Mouse (Mus musculus): Measurements from ENCODE around the gene Hunk.

The Hunk gene

DNA sequence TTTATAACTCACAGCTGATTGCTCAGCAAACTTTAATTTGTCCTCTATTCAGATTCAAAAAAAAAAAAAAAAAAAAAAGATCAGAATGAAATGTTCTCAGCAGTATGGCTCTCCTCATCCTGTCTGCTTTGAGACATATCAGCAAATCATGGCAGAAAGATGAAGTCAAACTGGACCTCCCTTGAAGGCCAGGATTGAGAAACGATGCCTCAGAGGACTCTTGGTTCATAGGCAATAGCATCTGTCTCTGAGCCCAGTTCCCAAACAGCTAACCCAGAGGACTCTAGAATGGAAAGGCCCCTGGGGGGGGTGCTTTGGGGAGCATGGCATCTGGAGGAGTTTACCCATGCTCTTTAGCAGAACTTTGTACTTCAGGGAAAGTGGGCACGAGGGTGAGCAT lies 119.9 kb downstream of the Hunk start:
- no peak for DNase-seq (ENCODE audit: low spot score)

DNA sequence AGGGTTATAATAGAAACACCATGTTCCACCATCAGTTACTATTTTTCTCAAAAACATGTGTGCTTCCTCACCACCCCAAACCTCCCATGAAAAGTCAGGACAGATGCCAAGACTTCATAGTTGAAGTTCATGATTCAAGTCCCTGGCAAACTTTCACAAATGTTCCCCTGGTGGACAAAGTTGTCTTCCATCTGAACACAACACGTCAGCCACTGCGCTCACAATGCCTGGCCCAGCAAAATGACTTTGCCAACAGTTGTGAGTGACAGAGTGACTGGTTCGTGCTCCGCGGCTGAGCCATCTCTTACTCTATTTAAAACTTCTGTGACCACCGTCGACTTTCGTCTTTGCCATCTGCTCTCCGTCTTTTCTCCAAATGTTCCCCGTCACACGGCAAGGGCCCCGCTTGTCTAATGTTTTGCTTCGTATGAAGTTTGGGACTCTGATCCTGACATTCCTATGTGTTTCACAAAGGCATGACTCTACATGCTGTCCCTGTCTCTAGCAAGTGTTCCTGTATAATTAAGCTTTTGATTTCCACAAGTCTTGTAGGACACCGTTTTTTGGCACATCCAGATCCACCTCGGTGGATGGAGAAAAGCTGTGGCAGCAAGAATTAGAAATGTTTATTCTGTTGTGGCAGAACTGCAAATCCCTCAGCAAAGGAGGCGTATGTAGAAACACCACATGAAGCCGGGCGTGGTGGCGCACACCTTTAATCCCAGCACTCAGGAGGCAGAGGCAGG lies 125.9 kb downstream of the Hunk start:
- no peak for DNase-seq (ENCODE audit: low spot score)

DNA sequence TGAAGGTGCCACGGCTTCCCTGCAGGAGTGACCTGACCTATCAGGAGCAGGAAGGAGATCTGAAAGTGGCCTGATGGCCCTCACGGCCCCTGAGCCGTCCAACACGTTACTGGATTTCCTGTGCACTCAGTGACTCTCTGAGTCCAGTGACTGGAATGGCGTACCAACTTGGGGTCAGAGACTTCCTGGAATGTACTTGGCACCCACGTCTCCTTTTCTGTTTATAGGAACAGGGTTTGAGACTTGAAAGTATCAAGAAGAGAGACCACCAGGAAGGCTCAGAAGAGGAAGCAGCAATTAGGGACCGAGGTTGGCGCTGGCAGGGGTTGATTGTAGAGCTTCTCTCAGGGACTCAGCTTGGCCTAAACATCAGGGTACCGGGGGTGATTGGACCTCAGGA lies 131.2 kb downstream of the Hunk start:
- no peak for DNase-seq (ENCODE audit: low spot score)

DNA sequence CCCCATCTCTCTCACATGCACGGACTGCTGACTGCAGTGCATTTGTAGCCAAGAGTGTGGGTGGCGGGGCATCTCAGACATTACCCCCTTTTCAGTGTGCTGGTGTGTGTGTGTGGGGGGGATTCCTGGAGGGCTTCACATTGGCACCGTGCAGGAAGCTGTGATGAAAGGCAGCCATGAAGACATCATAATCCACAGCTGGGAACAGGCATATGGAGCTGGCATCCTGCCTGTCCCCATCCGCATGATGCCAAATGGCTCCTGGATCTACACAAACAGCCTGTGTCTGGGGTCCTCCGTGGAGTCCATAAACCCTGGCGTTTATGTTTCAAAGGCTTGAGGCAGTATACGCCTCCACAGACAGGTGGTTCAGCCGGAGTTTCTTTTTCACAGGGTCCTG lies 132.4 kb downstream of the Hunk start:
- no peak for DNase-seq (ENCODE audit: low spot score)

DNA sequence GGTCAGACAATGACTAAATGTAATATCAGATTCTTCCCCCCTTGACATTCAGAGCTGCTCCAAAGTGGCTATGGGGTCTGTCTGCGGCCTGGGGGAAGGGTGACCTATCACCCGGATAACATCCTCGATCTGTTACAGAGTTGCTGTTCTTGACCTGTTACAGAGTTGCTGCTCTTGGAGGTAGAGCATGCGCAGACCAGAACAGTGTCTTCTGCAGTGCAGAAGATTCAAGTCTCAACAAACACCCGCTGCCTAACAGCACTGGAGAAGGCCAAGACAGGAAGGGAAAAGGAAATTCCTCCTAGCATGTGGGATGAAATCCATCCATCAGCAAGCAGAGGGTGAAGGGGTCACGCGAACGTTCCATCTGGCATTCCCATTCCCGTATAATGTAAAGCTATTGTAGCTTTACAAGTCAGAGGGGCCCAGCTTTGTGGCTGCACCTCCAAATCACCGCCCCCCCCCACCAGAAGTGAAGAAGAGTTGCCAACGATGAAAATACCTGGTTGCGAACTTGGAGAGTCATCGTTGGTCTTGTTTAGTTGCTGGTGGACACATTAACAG lies 133.0 kb downstream of the Hunk start:
- DNase-seq (ENCODE audit: low spot score), result peak; percentile 70

DNA sequence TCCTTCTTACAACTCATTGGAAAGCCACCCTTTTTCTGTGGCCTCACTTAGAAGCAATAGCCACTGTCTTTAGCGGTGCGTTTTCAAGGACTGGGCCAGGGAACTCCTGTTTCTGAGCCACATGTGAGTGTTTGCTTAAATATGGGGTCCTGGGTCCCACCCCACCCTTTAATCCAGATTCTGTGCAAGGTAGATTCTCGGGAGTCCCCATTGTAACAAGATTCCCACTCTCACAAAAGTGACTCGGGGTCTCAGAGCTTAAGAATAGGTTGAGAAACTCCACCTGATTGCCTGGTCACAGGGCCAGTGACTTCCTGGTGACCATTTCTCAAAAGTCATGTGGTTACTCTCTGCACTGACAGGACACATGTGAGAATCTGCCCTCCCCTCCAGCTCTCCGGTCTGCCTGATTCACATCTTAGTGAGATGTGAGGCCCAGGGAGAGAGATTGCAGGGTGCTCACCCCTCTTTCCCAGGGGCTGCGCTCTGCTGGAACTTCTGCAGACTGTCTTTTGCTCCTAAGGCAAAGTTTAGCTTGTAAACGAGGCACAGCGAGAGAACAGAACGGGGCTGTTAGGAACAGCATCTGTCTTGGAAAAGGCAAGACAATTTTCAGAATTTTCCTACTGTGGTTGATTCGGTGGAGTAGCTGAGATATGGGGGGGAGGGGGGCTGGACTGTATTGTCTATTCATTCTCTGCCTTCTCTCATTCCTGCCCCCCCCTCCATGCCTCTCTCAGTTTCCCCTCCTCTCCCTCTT lies 135.6 kb downstream of the Hunk start:
- DNase-seq (ENCODE audit: low spot score), result peak; percentile 42

DNA sequence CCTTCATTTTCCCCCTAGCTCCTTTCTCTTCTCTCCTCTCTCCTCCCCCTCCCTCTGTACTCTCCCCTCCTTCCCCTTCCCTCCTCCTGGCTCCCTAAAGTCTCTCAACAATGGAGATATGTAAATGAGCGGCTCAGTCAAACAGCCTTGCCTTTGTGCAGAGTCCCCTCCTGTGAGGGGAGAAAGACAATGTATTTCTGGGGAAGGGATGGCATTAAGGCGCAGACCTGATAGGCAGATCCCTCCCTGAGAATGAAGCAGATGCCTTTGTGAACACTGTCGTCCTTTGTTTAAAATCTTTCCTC lies 136.1 kb downstream of the Hunk start:
- peak; percentile 73 for DNase-seq (ENCODE audit: low spot score)

DNA sequence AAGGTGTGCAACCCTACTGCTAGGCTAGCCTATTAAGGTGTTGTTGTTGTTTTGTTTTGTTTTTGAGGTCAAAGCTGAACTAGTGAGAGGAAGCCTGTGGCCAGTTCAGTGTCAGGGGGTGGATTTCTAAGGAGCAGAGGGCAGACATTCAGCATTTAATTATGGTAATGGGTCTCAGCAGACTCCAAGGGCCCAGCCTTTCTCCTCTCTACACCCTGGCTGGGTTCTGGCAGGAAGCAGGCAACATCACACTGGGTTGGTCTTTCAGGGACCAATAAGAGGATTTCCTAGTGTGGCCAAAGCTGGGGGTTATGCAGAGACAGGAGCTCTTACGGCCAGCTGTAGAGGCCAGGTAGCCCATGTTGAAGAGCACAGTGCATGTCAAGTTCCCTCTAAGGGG lies 136.8 kb downstream of the Hunk start:
- DNase-seq (ENCODE audit: low spot score), result no peak

DNA sequence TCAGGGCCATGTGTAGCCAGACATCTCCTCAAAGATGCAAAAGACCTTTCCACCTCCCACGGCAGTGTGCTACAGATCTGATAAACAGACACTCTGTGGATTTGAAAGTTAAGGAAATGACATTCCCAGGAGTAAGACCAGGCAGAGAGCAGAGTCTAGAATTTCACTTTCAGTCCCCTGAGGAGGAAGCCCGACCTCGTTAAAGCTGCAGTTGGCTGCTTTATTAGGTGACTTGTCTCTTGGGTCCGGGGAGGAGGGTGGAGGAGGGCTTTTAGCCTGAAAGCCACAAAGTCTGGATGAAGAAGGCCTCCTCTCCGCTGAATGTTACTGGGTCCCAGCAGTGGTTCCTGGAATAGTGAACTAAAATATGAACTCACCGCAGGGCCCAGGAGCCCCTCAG lies 137.6 kb downstream of the Hunk start:
- peak; percentile 37 for DNase-seq (ENCODE audit: low spot score)

DNA sequence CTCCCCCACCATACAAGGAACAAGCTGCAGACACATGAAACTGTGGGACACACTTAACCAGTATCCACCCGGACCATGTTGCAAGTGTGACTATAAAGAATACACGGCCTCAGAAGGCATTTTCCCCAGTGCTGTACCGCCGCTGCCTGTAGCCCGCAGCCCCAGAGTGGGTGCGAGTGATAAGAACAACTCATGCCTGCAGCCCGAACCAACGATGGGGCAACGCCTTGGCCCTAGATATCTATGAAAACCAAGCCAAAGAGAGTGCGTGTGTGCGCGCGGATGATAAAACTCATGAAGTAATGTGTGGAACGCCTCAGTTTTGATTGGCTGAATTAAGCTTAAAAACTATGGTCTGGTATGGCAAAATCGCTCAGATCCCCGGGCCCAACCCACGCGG lies 138.1 kb downstream of the Hunk start:
- DNase-seq (ENCODE audit: low spot score), result no peak

DNA sequence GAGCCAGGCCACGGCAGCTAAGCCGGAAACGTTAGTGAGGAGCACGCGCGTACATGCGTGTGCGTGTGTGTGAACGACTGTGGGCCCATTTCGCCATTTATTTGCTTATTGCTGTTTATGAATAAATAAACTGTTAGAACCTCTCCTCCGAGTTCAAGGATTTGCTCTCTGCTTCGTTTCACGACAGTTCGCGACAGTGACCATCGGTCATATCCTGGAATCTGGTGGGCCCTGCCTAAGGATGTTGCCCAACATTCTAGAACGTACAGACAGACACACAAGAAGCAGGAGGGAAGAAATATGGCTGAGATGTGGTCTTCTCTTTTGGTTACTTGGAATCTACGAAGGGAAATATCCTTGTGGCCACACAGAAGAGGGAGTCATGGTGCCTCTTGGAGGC lies 138.6 kb downstream of the Hunk start:
- no peak for DNase-seq (ENCODE audit: low spot score)

DNA sequence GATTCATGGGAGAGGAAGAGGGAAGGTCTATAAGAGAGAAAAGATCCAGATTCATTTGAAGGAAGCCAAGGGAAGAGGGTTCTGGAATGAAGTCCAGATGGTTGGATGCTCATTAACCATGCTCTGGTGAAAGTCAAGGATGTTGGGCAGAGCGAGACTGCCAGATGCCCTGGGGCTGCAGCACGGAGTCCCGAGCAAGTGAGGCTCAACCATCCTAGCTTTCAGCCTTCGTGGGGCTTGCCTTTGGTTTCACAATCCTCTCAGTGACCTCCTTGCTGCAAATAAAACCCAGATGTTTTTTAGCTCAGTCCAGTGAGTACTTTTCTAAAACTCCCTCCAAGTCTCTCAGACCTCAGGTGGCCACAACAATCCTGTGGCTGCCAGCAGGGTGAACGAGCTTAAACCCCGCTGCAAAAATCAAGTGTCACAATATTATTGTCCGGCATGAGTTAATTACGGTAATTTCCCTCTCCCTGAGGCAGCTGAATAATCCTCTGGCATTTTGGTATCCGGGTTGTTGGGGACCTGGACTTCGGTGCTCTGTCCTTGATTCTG lies 147.4 kb downstream of the Hunk start:
- peak; percentile 61 for DNase-seq (ENCODE audit: low spot score)

DNA sequence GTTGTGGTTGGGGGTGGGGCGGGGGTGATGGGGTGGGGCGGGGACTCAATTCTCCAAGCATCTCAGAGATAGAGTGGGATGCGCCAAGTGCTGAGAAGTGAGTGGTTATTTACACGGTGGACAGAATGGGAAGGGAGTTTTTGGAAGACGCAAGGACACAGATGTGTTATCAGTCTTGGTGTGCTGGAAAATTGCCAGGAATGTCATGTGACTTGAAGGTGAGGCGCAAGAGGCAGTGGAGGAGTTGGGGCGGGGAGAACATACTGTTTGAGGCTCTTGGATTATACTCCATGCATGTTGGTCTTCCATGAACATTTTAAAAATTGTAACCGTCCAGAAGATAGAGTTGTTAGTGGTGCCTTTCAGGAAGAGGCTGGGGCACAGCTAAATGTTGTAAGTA lies 148.8 kb downstream of the Hunk start:
- DNase-seq (ENCODE audit: low spot score), result no peak

DNA sequence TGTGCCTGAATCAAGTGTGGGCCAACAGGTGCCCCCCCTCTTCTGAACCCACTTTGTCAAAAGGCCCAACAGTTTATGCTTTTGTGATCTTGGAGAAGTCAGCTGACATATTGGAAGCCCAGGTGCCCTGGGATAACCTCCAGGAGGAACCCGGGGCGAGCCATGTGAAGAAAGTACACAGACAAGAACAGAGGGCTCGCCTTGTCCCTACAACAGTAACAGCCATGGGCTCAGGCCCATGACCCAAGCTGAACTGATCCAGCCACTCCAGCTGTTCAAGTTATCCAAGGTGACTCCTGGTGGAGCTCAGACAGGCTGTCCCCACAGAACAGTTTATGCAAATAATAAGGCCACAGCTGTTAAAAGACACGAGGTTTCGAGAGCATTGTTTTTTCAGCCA lies 153.1 kb downstream of the Hunk start:
- DNase-seq (ENCODE audit: low spot score), result no peak

DNA sequence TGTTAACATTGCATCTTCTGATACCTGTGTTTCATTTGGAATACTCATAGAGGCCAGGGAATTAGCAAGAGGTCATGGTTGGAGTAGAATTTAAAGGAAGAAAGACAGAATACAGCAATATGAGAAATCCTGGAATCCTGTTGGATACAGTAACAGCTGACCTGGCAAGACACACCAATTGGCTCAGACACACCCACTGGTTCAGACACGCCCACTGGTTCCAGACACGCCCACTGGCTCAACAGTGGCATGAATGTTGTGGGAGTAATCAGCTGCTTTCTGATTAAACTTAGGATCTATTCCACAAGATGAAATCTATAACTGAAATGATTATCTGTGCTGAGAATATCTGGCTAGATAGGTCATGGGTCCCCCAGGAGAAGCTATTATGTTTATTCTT lies 155.4 kb downstream of the Hunk start:
- DNase-seq (ENCODE audit: low spot score), result no peak

DNA sequence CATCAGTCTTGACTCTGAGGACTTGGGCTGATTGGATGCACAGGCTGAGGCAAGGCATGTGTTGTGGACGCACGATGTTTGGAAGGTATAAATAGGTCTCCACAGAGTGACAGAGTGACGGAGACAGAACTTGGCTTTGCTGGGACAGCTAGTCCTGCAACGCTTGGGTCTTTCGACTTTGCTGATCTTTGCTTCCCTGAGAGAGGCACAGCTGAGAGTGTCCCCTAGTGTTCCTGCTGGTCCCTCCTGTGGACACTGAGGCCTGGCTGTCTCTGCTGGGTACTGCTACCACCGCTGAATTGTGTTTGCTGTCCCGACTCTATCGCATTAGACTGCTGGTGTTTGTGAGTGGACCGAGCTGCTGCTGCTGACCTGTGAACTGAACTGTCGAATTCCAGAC lies 156.6 kb downstream of the Hunk start:
- no peak for DNase-seq (ENCODE audit: low spot score)

DNA sequence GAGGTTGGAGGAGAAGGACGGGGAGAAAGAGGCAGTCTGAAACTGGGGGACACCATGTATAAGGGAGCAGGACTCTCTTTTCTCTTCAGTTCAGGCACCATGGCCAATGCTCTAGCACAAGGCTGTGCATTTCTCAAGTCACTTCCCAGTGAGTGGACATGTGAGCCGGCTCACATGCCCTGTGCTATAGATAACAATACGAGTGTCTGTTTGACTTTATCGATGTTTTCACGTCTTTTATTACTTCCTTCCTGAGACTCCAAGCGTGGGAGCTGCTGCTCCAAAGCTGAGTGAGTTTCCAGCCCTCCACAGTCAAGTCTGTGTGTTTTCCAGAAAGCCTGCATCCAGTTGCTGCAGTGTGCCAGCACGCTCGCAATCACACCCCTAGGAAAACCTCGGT lies 158.4 kb downstream of the Hunk start:
- no peak for DNase-seq (ENCODE audit: low spot score)

DNA sequence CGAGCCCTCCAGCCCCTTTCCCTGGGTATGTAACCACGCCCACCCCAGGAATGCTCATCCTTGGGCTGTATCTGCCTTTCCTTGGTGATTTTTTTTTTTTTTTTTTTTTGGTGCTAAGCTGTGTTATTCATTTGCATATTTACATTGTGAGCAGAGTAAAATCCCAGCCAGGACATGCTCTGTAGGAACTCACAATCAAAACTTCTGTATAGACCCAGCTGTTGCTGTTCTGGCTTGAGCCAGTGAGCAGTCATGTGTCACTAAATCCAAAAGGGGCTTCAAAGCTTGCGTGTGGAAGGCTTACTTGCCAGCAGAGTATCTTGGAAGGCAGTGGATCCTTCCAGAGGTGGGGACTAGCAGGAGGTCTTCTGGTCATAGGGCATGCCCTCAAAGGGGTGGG lies 159.7 kb downstream of the Hunk start:
- no peak for DNase-seq (ENCODE audit: low spot score)

DNA sequence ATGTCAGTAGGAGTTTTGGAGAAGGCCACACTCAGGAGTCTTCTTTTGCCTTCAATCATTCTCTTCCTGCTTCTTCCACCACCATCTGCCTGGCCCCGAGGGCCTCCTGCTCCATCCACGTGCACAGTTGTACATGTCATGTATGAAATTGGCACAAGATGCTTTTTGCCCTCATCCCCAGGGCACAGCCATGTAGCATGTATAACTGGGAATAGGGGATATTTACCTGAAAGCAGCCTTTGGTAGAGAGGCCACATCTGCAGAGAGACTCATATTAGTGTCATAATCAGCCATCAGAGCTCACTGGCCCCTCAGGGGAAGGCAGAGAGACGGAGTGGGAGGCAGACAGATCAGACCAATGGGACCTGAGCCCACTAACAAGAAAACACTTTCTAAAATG lies 160.8 kb downstream of the Hunk start:
- DNase-seq (ENCODE audit: low spot score), result no peak

DNA sequence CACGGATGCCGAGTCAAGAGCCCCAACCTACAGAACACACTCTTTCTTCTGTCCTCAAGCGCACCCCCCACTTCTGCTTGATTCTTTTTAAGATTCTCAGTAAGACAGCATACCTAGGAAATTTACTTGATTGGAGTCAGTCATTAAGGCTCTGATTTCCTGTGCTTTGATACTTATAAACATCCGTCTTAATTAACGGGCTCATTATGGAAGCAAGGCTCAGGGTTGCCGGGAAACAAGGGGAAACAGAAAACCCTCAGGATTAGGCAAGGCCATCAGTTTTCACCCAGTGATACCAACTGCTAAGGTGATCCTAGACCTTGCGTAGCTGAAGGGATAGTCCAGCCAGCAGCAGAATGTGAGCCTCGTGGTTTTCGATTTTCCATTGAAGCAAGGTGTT lies 162.2 kb downstream of the Hunk start:
- DNase-seq (ENCODE audit: low spot score), result no peak

All from embryo, embryonic 10 days (tissue).